Mouse (Mus musculus) liver, embryonic 11.5 days (tissue): ENCODE results near the gene Ssx9. TPM values are rescaled to one million over a fixed set of nuclear protein-coding genes. Genes with fewer than 3 reads are reported as not detected.
"Not testable (repeated sequence)": the region's sequence is repeated elsewhere in the genome, so short reads cannot be mapped to it uniquely, and the experiment has no call there.

Source experiments
- ATAC-seq: fragments of 200-750 bp; cut with Nextera tagmentation; replicated peaks from 2 replicates; pipeline ENCODE4 v1.8.0; 2017; ENCODE audit warnings: moderate number of reproducible peaks, mild to moderate bottlenecking, moderate TSS enrichment, moderate library complexity; ENCODE audit not compliant: low FRiP score
- DNase-seq: peaks from one replicate; pipeline ENCODE4 v3.0.0-alpha.2; 2017; ENCODE audit warnings: low spot score
- H3K27ac ChIP-seq: fragments of 300-500 bp; sonication (generic); 2 replicates; pipeline ENCODE4 v1.5.1; 2014; ENCODE audit warnings: mild to moderate bottlenecking, low read depth, low read length, control low read depth
- H3K27me3 ChIP-seq: fragments of 300-500 bp; sonication (generic); replicated peaks from 2 replicates; pipeline ENCODE4 v1.6.1; 2014; ENCODE audit warnings: low read length, mixed read lengths; ENCODE audit not compliant: control insufficient read depth, insufficient read depth
- H3K36me3 ChIP-seq: fragments of 300-500 bp; sonication (generic); 2 replicates; pipeline ENCODE4 v1.6.1; 2014; ENCODE audit warnings: mild to moderate bottlenecking, low read length, moderate library complexity, mixed read lengths; ENCODE audit not compliant: control insufficient read depth, insufficient read depth
- H3K4me1 ChIP-seq: fragments of 300-500 bp; sonication (generic); replicated peaks from 2 replicates; pipeline ENCODE4 v1.6.1; 2014; ENCODE audit warnings: low read length, mixed read lengths; ENCODE audit not compliant: control insufficient read depth, insufficient read depth
- H3K4me2 ChIP-seq: fragments of 300-500 bp; sonication (generic); 2 replicates; pipeline ENCODE4 v1.6.1; 2014; ENCODE audit warnings: mild to moderate bottlenecking, control low read depth, moderate library complexity
- H3K4me3 ChIP-seq: fragments of 300-500 bp; sonication (generic); 2 replicates; pipeline ENCODE4 v1.5.1; 2014; ENCODE audit warnings: low read depth, low read length, control low read depth
- H3K9ac ChIP-seq: fragments of 300-500 bp; sonication (generic); 2 replicates; pipeline ENCODE4 v1.6.1; 2014; ENCODE audit warnings: low read depth, low read length, control low read depth
- H3K9me3 ChIP-seq: fragments of 300-500 bp; sonication (generic); 2 replicates; pipeline ENCODE4 v1.6.1; 2016; ENCODE audit warnings: low read length, inconsistent platforms, mixed read lengths; ENCODE audit not compliant: control insufficient read depth
- WGBS: fragments of 180-500 bp; shearing (Covaris S2); extraction: QIAGEN DNeasy Blood & Tissue Kit; methylation state at CpG from one replicate; pipeline ENCODE4 v1.1.7; 2014; 5-methylcytosine and 5-hydroxymethylcytosine counted together
- polyA plus RNA-seq: library from polyadenylated mRNA; unstranded; fragments of >200 nt; fragmentation: Nextera tagmentation; extraction: Ambion mirVana; gene quantifications from 2 replicates; pipeline ENCODE4 v1.2.1, GENCODE M21; 2014

Ssx9 gene
- polyA plus RNA-seq = not detected in 2 replicates

- not testable (repeated sequence) for H3K4me1 ChIP-seq, H3K4me3 ChIP-seq, H3K9me3 ChIP-seq, H3K4me2 ChIP-seq, H3K27me3 ChIP-seq, H3K27ac ChIP-seq, DNase-seq, ATAC-seq, H3K36me3 ChIP-seq, H3K9ac ChIP-seq
- 46% methylated on average over 2 of the region's 2 CpGs for WGBS
These were observed at the start of gene Ssx9 for GRCm38 (mm10) chrX:8748132-8748531. Ssx9 (plus strand) TSS chrX:8748432.

DNA sequence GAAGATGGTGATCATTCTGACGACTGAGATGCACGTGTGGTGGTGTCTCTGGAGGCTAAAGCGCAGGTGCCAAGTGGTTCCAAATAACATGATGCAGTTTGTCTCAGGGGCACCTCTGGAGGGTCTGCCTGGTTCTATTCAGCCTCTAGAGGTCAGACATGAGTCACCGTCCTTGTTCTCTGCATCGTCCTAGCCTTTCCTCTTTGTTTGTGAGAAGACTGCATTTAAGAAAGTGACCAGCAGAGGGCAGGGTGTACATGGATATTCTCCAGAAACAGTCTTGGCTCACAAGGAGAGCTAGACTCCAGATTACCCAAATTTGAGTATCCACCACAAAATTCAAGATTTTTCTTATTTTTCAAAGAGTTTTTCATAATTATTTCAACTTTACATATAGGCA is 15.3 kb upstream of the Ssx9 start:
- Histone ChIP-seq H3K36me3 (no peaks in the 10 kb centered on the region), H3K4me3 (no peak overlapping the region), H3K27me3 (no peaks in the 10 kb centered on the region), H3K9ac (no peak overlapping the region), H3K27ac (no peak overlapping the region), H3K9me3 (no peaks in the 10 kb centered on the region), H3K4me2 (no peak overlapping the region), H3K4me1 (no peaks in the 10 kb centered on the region)
- DNase-seq = no peak
- WGBS = 47% methylated on average over 5 of the region's 5 CpGs
- no peak for ATAC-seq

DNA sequence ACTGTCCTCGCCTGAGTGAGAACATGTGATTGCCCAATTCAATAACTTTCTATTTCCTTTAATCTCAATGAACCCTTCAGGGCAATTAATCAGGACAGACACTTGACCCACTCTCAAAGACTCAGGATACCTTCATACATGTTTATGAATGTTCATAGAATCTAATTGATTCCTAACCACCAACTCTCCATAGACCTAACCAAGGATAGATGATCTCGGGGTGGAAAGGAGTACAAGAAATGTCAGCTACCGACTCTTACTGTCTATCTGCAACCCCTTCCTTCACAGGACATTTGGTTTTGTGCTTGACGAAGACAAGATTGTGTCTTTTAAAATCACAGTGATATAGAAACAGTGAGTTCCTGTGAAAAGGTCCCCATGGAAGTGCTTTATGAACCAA is 55.2 kb downstream of the Ssx9 start, which contains the start of gene Ssxb5:
Ssxb5 (plus strand) TSS at position 301 of the 400 bp plus-strand sequence.
- not testable (repeated sequence) for H3K9me3 ChIP-seq, H3K27me3 ChIP-seq, H3K4me2 ChIP-seq, H3K4me1 ChIP-seq, H3K4me3 ChIP-seq, H3K36me3 ChIP-seq, H3K9ac ChIP-seq, H3K27ac ChIP-seq, DNase-seq, ATAC-seq
- 65% methylated on average over 4 of the region's 4 CpGs for WGBS

Other genes with a start within 250 kb of the Ssx9 start
- not detected in 2 replicates for gene Gm14459, start 223.5 kb upstream of the Ssx9 start, polyA plus RNA-seq
- not detected in 2 replicates for gene Ssxb6, start 200.2 kb upstream of the Ssx9 start, polyA plus RNA-seq
- not detected in 2 replicates for gene Ssxb3, start 156.6 kb upstream of the Ssx9 start, polyA plus RNA-seq
- gene Ssxb8, start 57.6 kb upstream of the Ssx9 start, polyA plus RNA-seq = not detected in 2 replicates
- gene Ssxb5, start 55.3 kb downstream of the Ssx9 start, polyA plus RNA-seq = not detected in 2 replicates
- not detected in 2 replicates for gene Gm6592, start 95.6 kb downstream of the Ssx9 start, polyA plus RNA-seq
- gene Gm5751, start 125.8 kb downstream of the Ssx9 start, polyA plus RNA-seq = not detected in 2 replicates
- gene B630019K06Rik, start 143.9 kb downstream of the Ssx9 start, polyA plus RNA-seq = 1.1 and 1.2 TPM in 2 replicates
- gene Fthl17b, start 214.5 kb downstream of the Ssx9 start, polyA plus RNA-seq = not detected in 2 replicates
- not detected in 2 replicates for gene Fthl17c, start 228.1 kb downstream of the Ssx9 start, polyA plus RNA-seq
- not detected in 2 replicates for gene Fthl17d, start 238.3 kb downstream of the Ssx9 start, polyA plus RNA-seq